Mouse (Mus musculus) cerebellum, postnatal 36 days (tissue): Measurements from ENCODE around the gene Ankrd44.
A peak's percentile ranks its signal among the peaks of the same experiment; 100 is the strongest.

Source experiments
- DNase-seq, 2 experiments: peaks; one replicate each; pipeline ENCODE4 v3.0.0; 2021 to 2022; ENCODE audit warnings: mixed read lengths in 2 of 2

Ankrd44 gene

GRCm38 (mm10) chr1:54808401-54809097 is 117.6 kb downstream of the Ankrd44 start:
- DNase-seq: no peak

GRCm38 (mm10) chr1:54807832-54808231 is 118.4 kb downstream of the Ankrd44 start:
- no peak for DNase-seq

GRCm38 (mm10) chr1:54806116-54806850 is 119.9 kb downstream of the Ankrd44 start:
- DNase-seq: no peak

- DNase-seq: no peak
These were observed 121.8 kb downstream of the Ankrd44 start for GRCm38 (mm10) chr1:54804406-54804805.

GRCm38 (mm10) chr1:54802703-54803102 is 123.5 kb downstream of the Ankrd44 start:
- no peak for DNase-seq

GRCm38 (mm10) chr1:54801256-54801655 is 124.9 kb downstream of the Ankrd44 start:
- DNase-seq: no peak

- no peak for DNase-seq
These were observed 126.8 kb downstream of the Ankrd44 start for GRCm38 (mm10) chr1:54799421-54799820.

- no peak for DNase-seq
These were observed 127.8 kb downstream of the Ankrd44 start for GRCm38 (mm10) chr1:54798415-54798814.

GRCm38 (mm10) chr1:54794709-54795108 is 131.5 kb downstream of the Ankrd44 start:
- DNase-seq: no peak

GRCm38 (mm10) chr1:54791406-54791805 is 134.8 kb downstream of the Ankrd44 start:
- DNase-seq: no peak

GRCm38 (mm10) chr1:54789327-54789960 is 136.7 kb downstream of the Ankrd44 start:
- no peak for DNase-seq

GRCm38 (mm10) chr1:54788337-54788736 is 137.8 kb downstream of the Ankrd44 start:
- DNase-seq: no peak

GRCm38 (mm10) chr1:54778151-54778550 is 148.0 kb downstream of the Ankrd44 start:
- DNase-seq: no peak

- DNase-seq: no peak
These were observed 149.1 kb downstream of the Ankrd44 start for GRCm38 (mm10) chr1:54777104-54777503.

- DNase-seq: no peak
These were observed 150.1 kb downstream of the Ankrd44 start for GRCm38 (mm10) chr1:54776116-54776515.

- peak in 1 of 2 experiments; percentile 12 for DNase-seq
These were observed 153.3 kb downstream of the Ankrd44 start for GRCm38 (mm10) chr1:54772843-54773242.

GRCm38 (mm10) chr1:54771471-54771870 is 154.7 kb downstream of the Ankrd44 start:
- DNase-seq: no peak

- DNase-seq: no peak
These were observed 159.0 kb downstream of the Ankrd44 start for GRCm38 (mm10) chr1:54767221-54767620.

- DNase-seq: no peak
These were observed 160.5 kb downstream of the Ankrd44 start for GRCm38 (mm10) chr1:54765632-54766238.

- no peak for DNase-seq
These were observed 163.9 kb downstream of the Ankrd44 start for GRCm38 (mm10) chr1:54762216-54762807.

- no peak for DNase-seq
These were observed 166.3 kb downstream of the Ankrd44 start for GRCm38 (mm10) chr1:54759841-54760240.

- DNase-seq: no peak
These were observed 168.9 kb downstream of the Ankrd44 start for GRCm38 (mm10) chr1:54757291-54757690.
